Mouse (Mus musculus): ENCODE data around the gene U90926.

DNA sequence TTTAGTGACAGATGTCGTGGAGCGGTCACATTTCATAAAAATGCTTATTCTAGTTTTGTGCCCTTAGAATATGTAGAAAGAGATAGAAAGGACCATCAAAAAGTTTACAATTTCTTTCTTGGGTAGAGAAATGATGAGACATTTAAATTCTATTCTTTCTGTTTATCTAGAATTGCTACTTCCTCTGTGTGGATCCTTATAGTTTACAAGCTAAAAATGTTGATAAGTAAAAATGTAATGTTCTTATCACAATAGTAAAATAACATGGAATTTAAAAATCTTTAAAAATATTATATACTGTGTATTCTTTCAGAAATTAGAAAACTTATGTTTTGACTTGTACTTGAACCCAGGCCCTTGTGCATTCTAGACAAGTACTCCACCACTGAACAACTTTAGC is 29.7 kb upstream of the U90926 start:
- TF ChIP-seq CTCF (IDR thresholded peaks at IDR 0.05; ENCODE audit: low read depth, low read length): no peak
- TF ChIP-seq POLR2A (IDR thresholded peaks at IDR 0.05; ENCODE audit: borderline replicate concordance, low read depth, low read length): no peak

All from bone marrow macrophage, adult 2 months (primary cell).